Mouse (Mus musculus) left cerebral cortex, postnatal 36 days (tissue): ENCODE measurements around the gene Vcam1. TPM values are rescaled to one million over a fixed set of nuclear protein-coding genes. Genes with fewer than 3 reads are reported as not detected.

ENCODE experiments used
- DNase-seq, 2 experiments: peaks; one replicate each; pipeline ENCODE4 v3.0.0; 2021 to 2022; ENCODE audit warnings: low spot score in 2 of 2, mixed read lengths in 1 of 2
- intact Hi-C: fragments of 180-260 bp; cut with DNase I; formaldehyde crosslinking; loops from one replicate; pipeline ENCODE4 v1.15.1; 2025
- total RNA-seq, 2 experiments: library from RNA; stranded (reverse); gene quantifications; 2 replicates each; pipeline ENCODE4 v1.2.3; 2021

The Vcam1 gene
- total RNA-seq, 2 experiments from 2014 or later = 20.4 to 26.0 TPM

DNA sequence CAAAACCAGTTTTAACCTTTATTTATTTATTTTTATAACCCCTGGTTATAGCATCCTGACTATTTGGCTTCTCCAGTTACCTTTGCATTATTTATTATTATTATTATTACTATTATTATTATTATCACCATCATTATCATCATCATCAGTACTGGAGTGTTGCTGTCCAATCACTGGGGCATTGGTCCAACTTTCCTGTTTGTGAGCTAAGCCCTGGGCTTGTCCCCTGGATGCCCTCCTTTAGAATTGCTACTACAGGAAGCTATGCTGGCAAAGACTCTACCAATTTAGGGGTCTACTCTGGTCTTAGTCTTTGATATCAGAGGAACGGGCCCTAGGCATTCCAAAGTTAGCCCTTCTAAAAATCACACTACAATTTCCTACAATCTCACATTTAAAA, 34.6 kb downstream of the Vcam1 start:
- intact Hi-C loops = no loop called here
- no peak for DNase-seq

DNA sequence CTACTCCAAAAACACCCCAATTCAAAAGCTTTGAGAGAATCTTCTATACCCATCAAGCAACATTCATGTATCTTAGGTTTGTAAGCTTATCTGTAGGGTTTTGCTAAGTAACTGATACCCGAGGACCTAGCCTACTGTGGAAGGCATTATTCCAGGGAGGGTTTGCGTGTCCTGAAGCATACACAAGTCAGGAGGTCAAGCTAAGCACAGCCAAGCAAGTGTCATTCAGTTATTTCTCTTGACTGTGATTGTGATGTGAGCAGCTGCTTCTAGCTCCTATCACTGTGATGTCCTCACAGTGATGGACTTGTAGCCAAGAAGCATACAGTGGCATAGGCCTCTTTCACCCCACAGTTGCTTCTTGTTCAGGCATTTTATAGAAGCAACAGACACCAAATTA, 35.2 kb downstream of the Vcam1 start:
- no peak for DNase-seq
- intact Hi-C loops = no loop called here

DNA sequence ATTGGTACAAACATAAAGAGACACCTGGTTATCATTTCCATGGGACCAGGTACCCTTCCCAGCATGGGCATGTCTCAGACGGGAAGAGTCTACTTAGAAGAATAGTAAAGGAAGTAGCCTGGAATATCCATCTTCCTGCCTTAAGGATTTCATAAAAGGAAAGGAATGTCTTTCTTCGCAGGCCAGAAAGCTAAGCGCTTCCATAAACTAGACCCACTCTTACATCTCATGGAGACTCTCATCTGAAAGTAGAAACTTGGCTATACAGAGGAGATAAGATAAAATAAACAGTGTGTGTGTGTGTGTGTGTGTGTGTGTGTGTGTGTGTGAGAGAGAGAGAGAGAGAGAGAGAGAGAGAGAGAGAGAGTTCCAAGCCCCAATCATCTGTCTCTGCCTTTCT, 36.9 kb downstream of the Vcam1 start:
- intact Hi-C loops = no loop called here
- DNase-seq = no peak

DNA sequence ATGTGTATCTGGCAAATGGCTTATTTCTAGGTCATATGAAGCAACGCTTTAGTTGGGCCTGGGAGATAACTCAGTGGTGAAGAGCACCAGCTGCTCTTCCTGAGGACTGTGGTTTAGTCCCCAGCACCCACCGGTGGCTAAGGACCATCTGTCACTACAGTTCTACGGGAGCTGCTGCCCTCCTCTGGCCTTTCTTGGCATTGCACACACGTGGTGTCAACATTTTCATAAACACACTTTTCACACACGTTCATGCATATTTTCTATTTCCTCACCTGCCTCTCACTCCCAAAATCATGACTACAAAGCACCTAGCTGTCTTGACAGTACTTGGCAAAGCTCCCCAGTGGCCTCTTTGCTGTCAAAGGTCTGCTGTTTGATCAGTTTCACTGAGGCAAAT, 37.8 kb downstream of the Vcam1 start:
- intact Hi-C loops = no loop called here
- no peak for DNase-seq

DNA sequence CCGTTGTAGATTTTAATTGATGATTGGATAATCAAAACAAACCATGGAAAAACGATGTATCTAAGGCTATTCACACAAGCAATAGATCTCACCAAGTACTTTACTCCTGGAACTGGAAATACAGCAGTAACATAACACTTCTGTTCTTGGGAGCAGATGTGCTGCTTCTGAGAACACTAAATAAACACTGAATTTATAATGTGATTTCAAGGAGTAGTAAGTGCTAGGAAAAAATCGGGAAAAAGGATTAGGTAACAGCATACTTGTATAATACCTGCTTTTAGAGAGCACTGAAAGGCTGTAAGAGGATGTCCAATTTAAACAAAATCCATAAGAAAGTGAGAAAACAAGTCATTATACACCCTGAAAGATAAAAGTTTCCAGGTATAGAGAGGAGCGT, 43.5 kb downstream of the Vcam1 start:
- DNase-seq = no peak
- intact Hi-C loops = no loop called here

DNA sequence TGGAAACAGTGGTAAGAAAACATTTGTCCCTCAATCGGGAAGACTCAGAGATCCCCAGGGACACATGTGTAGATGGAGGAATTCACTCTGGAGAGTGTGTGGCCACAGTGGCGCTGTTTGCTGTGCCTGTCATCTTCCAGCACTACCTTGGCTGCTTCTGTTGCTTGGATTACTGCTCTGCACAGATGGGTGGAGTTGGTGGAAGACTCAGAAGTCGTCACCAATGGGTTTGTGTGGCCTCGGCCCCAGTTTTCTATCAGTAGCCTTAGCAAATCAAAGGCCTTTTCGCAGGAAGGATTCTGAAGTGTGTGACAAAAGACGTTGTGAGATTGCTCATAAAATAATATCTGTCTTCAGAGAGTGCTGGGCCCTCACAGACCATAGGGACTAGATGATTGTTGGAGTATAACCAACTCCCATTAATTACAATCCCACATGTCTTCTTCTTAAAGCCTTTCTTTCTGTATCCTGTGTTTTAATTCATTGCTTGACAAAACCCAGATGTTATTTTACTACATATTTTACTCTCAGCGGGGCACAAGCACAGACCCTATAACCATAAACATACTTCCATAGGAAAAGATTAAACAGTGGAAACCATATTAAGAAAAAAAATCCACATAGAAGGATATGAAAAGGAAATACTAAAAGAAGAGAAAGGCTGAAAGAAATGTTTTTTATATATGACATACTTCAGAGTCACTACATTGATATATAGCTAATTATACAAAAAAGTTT, 48.4 kb downstream of the Vcam1 start:
- intact Hi-C loops = no loop called here
- DNase-seq = no peak

DNA sequence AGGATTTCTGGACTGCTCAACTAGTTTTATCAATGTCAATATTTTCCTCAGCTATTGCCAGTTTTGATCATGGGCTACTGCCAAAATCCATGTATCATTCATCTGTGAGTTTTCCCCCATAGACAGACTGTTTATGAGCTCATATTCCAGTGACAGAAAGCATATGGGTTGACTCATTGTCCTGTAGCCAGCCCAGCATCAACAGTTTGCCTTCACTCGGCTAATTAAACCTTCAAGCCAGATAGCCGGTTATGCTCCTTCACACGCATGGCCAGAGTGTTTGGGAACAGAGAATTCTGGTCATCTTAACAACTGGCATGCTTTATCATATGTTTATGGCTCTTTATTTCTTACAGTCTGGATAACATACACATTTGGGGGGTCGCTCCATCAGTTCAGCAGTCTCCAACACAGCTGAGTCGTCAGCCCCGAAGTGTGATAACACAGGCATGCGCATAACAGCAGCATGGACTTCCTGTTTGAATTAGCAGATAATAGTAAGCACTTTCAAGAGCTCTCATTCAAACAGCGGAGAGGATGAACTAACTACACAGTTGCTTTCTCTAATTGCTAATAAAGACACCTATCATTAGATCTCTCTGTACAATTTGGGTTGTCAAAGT, 49.2 kb downstream of the Vcam1 start:
- no peak for DNase-seq
- intact Hi-C loops = no loop called here

DNA sequence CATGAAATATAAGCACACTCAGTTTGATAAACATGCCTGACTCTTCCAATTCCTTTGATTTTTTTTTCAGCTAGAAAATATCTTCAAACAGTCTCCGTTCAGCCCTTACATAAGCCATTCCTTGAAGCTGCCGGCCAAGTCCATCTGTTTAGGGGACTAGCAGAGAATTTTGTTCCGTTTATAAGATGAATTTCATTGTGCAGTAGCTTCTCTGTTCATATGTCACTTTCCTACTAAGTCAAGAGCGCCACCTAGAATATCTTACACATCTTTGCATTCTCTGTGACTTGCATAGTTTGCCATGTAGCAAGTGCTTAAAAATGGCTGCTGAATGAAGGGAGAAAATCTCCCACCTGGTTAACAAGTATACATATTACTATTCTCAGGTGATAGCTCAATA, 51.0 kb downstream of the Vcam1 start:
- intact Hi-C loops = no loop called here
- peak in 1 of 2 experiments; percentile 6 for DNase-seq

DNA sequence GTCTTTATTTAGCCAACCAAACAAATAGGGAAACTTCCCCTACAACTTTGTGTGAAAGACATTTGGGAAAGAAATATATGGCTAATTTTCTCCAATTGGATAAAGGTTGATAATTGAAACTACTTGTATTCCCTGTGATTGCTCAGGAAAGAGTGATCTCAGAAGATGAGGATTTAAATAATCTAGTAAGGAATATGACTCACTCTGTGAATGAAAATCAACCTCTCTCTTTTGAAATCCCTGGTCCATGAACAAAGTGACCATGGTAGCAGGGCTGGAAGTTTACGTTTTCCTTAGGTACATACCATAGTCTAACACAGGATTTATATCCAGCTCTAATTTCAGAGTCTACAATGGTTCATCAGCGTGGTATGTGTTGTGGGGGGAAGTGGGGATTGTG, 52.7 kb downstream of the Vcam1 start:
- intact Hi-C loops = no loop called here
- DNase-seq = no peak

DNA sequence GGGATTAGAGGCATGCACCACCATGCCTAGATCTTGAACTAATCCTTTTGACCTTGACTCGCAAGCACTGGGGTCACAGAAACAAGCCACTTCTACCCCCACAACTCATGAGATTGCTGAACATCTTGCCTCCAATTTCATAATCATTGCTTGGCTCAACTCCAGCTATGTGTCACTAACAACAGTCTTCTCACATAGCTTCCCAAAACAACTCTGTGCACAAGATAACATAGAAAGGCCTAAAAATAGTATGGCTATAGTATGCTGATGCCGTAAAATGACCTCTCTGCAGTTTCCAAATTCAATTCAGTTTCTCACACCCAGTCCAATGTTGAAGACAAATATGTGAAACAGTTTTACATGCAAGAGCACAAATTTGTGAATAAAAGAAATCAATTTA, 56.9 kb downstream of the Vcam1 start:
- DNase-seq = no peak
- intact Hi-C loops = no loop called here

DNA sequence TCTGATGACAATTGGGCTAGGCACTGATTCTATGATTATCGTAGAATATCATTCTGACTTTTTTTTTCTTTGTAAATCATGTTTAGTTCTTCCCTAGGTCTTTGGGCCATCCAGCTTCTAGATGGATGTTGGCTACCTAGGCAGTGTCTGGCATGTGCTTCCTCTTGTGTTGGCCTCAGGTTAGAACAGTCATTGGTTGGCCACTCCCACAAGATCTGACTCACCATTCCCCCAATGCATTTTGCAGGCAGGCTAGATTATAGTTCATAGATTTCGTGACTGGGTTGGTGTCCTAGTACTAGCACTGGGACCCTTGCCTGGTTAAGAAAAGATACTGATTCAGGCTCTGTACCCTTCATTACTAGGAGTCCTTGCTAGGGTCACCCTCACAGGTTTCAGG, 67.3 kb downstream of the Vcam1 start:
- DNase-seq = no peak
- intact Hi-C loops = no loop called here

DNA sequence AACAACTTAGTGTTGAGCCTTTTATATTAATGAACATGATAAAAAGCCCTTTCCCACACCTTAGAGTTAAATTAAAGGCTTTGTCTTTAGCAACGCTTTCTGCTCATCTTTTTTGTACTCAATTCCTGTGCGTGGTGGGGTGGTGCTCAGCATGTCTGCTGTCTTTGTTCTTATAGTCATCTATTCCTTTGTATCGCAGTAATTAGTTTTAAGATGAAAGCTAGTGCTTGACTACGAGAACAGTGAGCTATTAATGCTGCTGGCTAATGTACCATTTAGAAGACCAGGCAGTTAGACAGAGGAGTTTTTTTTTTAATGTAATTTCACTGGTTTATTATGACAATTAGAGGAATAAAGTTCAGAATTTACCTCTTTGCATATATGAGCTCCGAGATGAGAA, 69.2 kb downstream of the Vcam1 start:
- no peak for DNase-seq
- intact Hi-C loops = no loop called here

Other genes starting within 250 kb of the Vcam1 start
- gene Dph5, start 241.9 kb downstream of the Vcam1 start, total RNA-seq = 10 to 100 TPM; 11.7 to 15.1 TPM
- 10 to 100 TPM; 24.0 to 31.2 TPM for gene Slc30a7, start 122.3 kb downstream of the Vcam1 start, total RNA-seq
- 10 to 100 TPM; 69.6 to 77.5 TPM for gene Extl2, start 122.2 kb downstream of the Vcam1 start, total RNA-seq
- 100 to 1,000 TPM in 1 of 2 experiments, 10 to 100 TPM in 1; 99.4 to 117 TPM for gene Gpr88, start 123.8 kb upstream of the Vcam1 start, total RNA-seq